Mouse (Mus musculus) layer of hippocampus, adult 9-11 months (tissue): ENCODE measurements around the gene Cisd1.

Experiments
- DNase-seq: peaks from one replicate; pipeline ENCODE4 v3.0.0; 2022

Cisd1 gene

GRCm38 (mm10) chr10:71347964-71348636, 3.3 kb upstream of the Cisd1 start:
- peak; percentile 26 for DNase-seq

- DNase-seq = peak; percentile 98
These were observed 2.8 kb upstream of the Cisd1 start, which contains the start of gene Ipmk for GRCm38 (mm10) chr10:71347509-71347949. Gene Ipmk (plus strand): TSS chr10:71347763.

GRCm38 (mm10) chr10:71346722-71347508, 2.2 kb upstream of the Cisd1 start:
- DNase-seq = peak; percentile 34

- no peak for DNase-seq
These were observed 1.4 kb upstream of the Cisd1 start for GRCm38 (mm10) chr10:71346106-71346505.

GRCm38 (mm10) chr10:71343567-71344265, 1.0 kb downstream of the Cisd1 start:
- no peak for DNase-seq

GRCm38 (mm10) chr10:71343130-71343529, 1.6 kb downstream of the Cisd1 start:
- DNase-seq = no peak

- no peak for DNase-seq
These were observed 2.5 kb downstream of the Cisd1 start for GRCm38 (mm10) chr10:71342030-71342805.

GRCm38 (mm10) chr10:71341290-71341689, 3.5 kb downstream of the Cisd1 start:
- no peak for DNase-seq

GRCm38 (mm10) chr10:71340195-71340594, 4.6 kb downstream of the Cisd1 start:
- no peak for DNase-seq

- DNase-seq = no peak
These were observed 5.3 kb downstream of the Cisd1 start for GRCm38 (mm10) chr10:71339463-71339862.

GRCm38 (mm10) chr10:71338156-71338905, 6.4 kb downstream of the Cisd1 start:
- DNase-seq = no peak

- no peak for DNase-seq
These were observed 7.0 kb downstream of the Cisd1 start for GRCm38 (mm10) chr10:71337733-71338132.

- no peak for DNase-seq
These were observed 11.9 kb downstream of the Cisd1 start for GRCm38 (mm10) chr10:71332859-71333258.

GRCm38 (mm10) chr10:71332376-71332775, 12.4 kb downstream of the Cisd1 start:
- DNase-seq = no peak

- DNase-seq = no peak
These were observed 12.8 kb downstream of the Cisd1 start for GRCm38 (mm10) chr10:71331908-71332307.

GRCm38 (mm10) chr10:71330070-71330469, 14.7 kb downstream of the Cisd1 start:
- DNase-seq = no peak

GRCm38 (mm10) chr10:71329295-71329694, 15.5 kb downstream of the Cisd1 start:
- no peak for DNase-seq

- no peak for DNase-seq
These were observed 15.9 kb downstream of the Cisd1 start for GRCm38 (mm10) chr10:71328870-71329269.

- DNase-seq = no peak
These were observed 16.4 kb downstream of the Cisd1 start for GRCm38 (mm10) chr10:71328382-71328781.

- DNase-seq = no peak
These were observed 17.4 kb downstream of the Cisd1 start for GRCm38 (mm10) chr10:71327386-71327785.

- DNase-seq = no peak
These were observed 18.0 kb downstream of the Cisd1 start for GRCm38 (mm10) chr10:71326789-71327188.

GRCm38 (mm10) chr10:71326123-71326522, 18.6 kb downstream of the Cisd1 start:
- no peak for DNase-seq
